Mouse (Mus musculus) lung, postnatal 0 days (tissue): Measurements from ENCODE around the gene BC049762.
A peak's percentile ranks its signal among the peaks of the same experiment; 100 is the strongest.

Source experiments
- CTCF ChIP-seq: IDR thresholded peaks from 2 replicates; pipeline ENCODE4 v1.5.1; 2016; ENCODE audit warnings: antibody characterized with exemption, mild to moderate bottlenecking
- EP300 ChIP-seq: IDR thresholded peaks from 2 replicates; pipeline ENCODE4 v1.6.1; 2016; ENCODE audit warnings: antibody characterized with exemption, mild to moderate bottlenecking, control low read depth

GRCm38 (mm10) chr11:51289564-51290041 is 26.8 kb upstream of the BC049762 start, which contains the start of gene Col23a1:
- TF ChIP-seq CTCF (peak; percentile 95), EP300 (no peak)
